In genomic region chr1:153749211-153749801, GRCm38 (mm10) we compare ENCODE assay signal across 8 mouse cellular contexts. TPM values are rescaled to one million over a fixed set of nuclear protein-coding genes. Genes with fewer than 3 reads are reported as not detected.
DNase-seq lines count a peak whose midpoint lies in the region; ATAC-seq and TF ChIP-seq lines count a peak whose summit lies in the region.

Gene Rnasel (plus strand): TSS chr1:153749426.

- no peaks in the 10 kb centered on the region for H3K27me3 ChIP-seq in forebrain, embryonic 12.5 days

- peaks cover 5% of the 10 kb centered on the region; the same call in 1 of the 2 replicates for H3K36me3 ChIP-seq in forebrain, embryonic 12.5 days (replicated peaks)

- H3K9ac ChIP-seq in forebrain, embryonic 12.5 days, result peak within 1 kb of the TSS; percentile 70

- peak within 1 kb of the TSS; percentile 40 for H3K4me3 ChIP-seq in forebrain, embryonic 12.5 days (replicated peaks)
- H3K4me3 ChIP-seq in layer of hippocampus, adult 2 months, result peak within 1 kb of the TSS; percentile 43

- intact Hi-C loops in heart, postnatal 36 days (cut with DNase I), result loop anchor here (5.0 kb wide), 1 partner anchor 262 kb away; the partner anchor contains the start of gene Dhx9

- peak; percentile 74 for ATAC-seq in forebrain, embryonic 12.5 days (ENCODE audit: low FRiP score)

- no peaks in the 10 kb centered on the region for H3K9me3 ChIP-seq in forebrain, embryonic 12.5 days

- peaks cover 52% of the 10 kb centered on the region for H3K4me1 ChIP-seq in forebrain, embryonic 12.5 days

- DNase-seq in MN1 (ENCODE audit: low spot score), result peak; percentile 38
- peak; percentile 83 for DNase-seq in c-Kit-negative CD71-positive TER-119-positive erythroid progenitor cells, embryonic 14.5 days (ENCODE audit: low read depth, low spot score)
- peak; percentile 73 to 82 for DNase-seq in heart, postnatal 36 days
- DNase-seq in layer of hippocampus, adult 2 months (ENCODE audit: low spot score in 2 of 2), result peak; percentile 40 to 68
- DNase-seq in lung, postnatal 10 days, result peak; percentile 86
- peak; percentile 44 for DNase-seq in ovary, postnatal 10 days (ENCODE audit: low spot score)
- peak; percentile 64 to 68 for DNase-seq in thymus, postnatal 36 days

- H3K4me2 ChIP-seq in forebrain, embryonic 12.5 days, result peak within 1 kb of the TSS; percentile 54

- 2% methylated on average over 18 of the region's 18 CpGs for WGBS in forebrain, embryonic 12.5 days

- peak; percentile 87 for TF ChIP-seq CTCF in layer of hippocampus, adult 2 months (conservative IDR thresholded peaks at IDR 0.05)

- H3K27ac ChIP-seq in forebrain, embryonic 12.5 days, result peak within 1 kb of the TSS; percentile 77
- H3K27ac ChIP-seq in layer of hippocampus, adult 2 months, result peak within 1 kb of the TSS; percentile 36

RNA-seq across cellular contexts. Expression of gene Rnasel, which starts in this region (rescaled TPM):
- polyA plus RNA-seq in forebrain, embryonic 12.5 days (2016; fragmentation: Nextera tagmentation; extraction: Ambion mirVana), result 29.1 and 31.6 TPM in 2 replicates
- total RNA-seq in heart, postnatal 36 days (2021), result 1 to 10 TPM; 4.8 to 6.5 TPM
- total RNA-seq in layer of hippocampus, adult 2 months (2021), result 1 to 10 TPM; 6.5 to 6.7 TPM

Comparison
In these comparisons a context has a peak if more than half of its experiments do, and no peak if none do; other contexts are left out.
1. Peak in every context shown above with its lines: DNase-seq, ATAC-seq, H3K4me3 ChIP-seq and H3K27ac ChIP-seq.